Mouse (Mus musculus) left cerebral cortex, postnatal 14 days (tissue): Measurements from ENCODE around the gene Fbxo30. TPM values are rescaled to one million over a fixed set of nuclear protein-coding genes. Genes with fewer than 3 reads are reported as not detected.
"Not testable (repeated sequence)": the region's sequence is repeated elsewhere in the genome, so short reads cannot be mapped to it uniquely, and the experiment has no call there.

Experiments
- DNase-seq, 2 experiments: peaks; one replicate each; pipeline ENCODE4 v3.0.0; 2021 to 2022; ENCODE audit warnings: low spot score in 2 of 2, mixed read lengths in 1 of 2
- intact Hi-C: fragments of 180-260 bp; cut with DNase I; formaldehyde crosslinking; loops from one replicate; pipeline ENCODE4 v1.15.1; 2025
- total RNA-seq, 2 experiments: library from RNA; stranded (reverse); gene quantifications; 2 replicates each; pipeline ENCODE4 v1.2.3; 2021

The Fbxo30 gene
- total RNA-seq, 2 experiments from 2014 or later = 8.7 to 8.9 TPM

GRCm38 (mm10) chr10:11317856-11318454 lies 36.8 kb downstream of the Fbxo30 start:
- intact Hi-C loops, DNase-seq: not testable (repeated sequence)

- intact Hi-C loops = no loop called here
Observed at GRCm38 (mm10) chr10:11319446-11319970, 38.4 kb downstream of the Fbxo30 start.

GRCm38 (mm10) chr10:11322316-11322715 lies 41.2 kb downstream of the Fbxo30 start:
- DNase-seq = no peak
- intact Hi-C loops = no loop called here

More at GRCm38 (mm10) chr10:11319446-11319970, 38.4 kb downstream of the Fbxo30 start:
- DNase-seq = no peak

- intact Hi-C loops = no loop called here
- DNase-seq = peak; percentile 39 to 42
Observed at GRCm38 (mm10) chr10:11323202-11323898, 42.2 kb downstream of the Fbxo30 start.

GRCm38 (mm10) chr10:11326526-11326925 lies 45.4 kb downstream of the Fbxo30 start:
- intact Hi-C loops = no loop called here

GRCm38 (mm10) chr10:11343205-11344141 lies 62.3 kb downstream of the Fbxo30 start, which contains the start of gene Epm2a:
Gene Epm2a (plus strand): TSS chr10:11343404.
- DNase-seq = peak; percentile 71 to 78
- intact Hi-C loops = loop anchor here (5.0 kb wide), 1 partner anchor 61 kb away; the partner anchor contains the start of gene Fbxo30

More at GRCm38 (mm10) chr10:11326526-11326925, 45.4 kb downstream of the Fbxo30 start:
- no peak for DNase-seq

- intact Hi-C loops = loop anchor here (5.0 kb wide), 1 partner anchor 63 kb away; the partner anchor contains the start of gene Fbxo30
- DNase-seq = no peak
Observed at GRCm38 (mm10) chr10:11344536-11345468, 63.7 kb downstream of the Fbxo30 start.

Other genes starting within 250 kb of the Fbxo30 start
- 10 to 100 TPM; 34.3 to 38.9 TPM for gene Grm1, start 199.0 kb upstream of the Fbxo30 start, total RNA-seq
- 10 to 100 TPM; 45.7 to 48.5 TPM for gene Shprh, start 131.9 kb upstream of the Fbxo30 start, total RNA-seq
- gene Epm2a, start 62.1 kb downstream of the Fbxo30 start, total RNA-seq = 10 to 100 TPM; 28.3 to 32.3 TPM